ENCODE assay signal across 24 mouse cellular contexts in genomic region chr6:146156536-146156935, GRCm38 (mm10).
"Had no signal": no experiment of that assay in that cellular context is flagged by ENCODE, and none has a peak within 500 bp of the region (broad histone marks: within the 10 kb centered on the region; RNA-seq: fewer than 3 reads in every experiment).

No protein-coding gene starts in this region.

- H3K9me3 ChIP-seq: limb, embryonic 10.5 days; limb, embryonic 13.5 days; liver, embryonic 12.5 days; liver, embryonic 15.5 days; lung, embryonic 15.5 days; megakaryocyte, embryonic 14.5 days; midbrain, embryonic 10.5 days; midbrain, embryonic 15.5 days; neural tube, embryonic 12.5 days; neural tube, embryonic 15.5 days had no signal

- H3K4me3 ChIP-seq: limb, embryonic 10.5 days; limb, embryonic 13.5 days; liver, embryonic 12.5 days; liver, embryonic 15.5 days; lung, embryonic 15.5 days; megakaryocyte, embryonic 14.5 days; midbrain, embryonic 10.5 days; midbrain, embryonic 15.5 days; neural tube, embryonic 12.5 days; neural tube, embryonic 15.5 days had no signal

- H3K4me2 ChIP-seq: limb, embryonic 13.5 days; liver, embryonic 12.5 days; liver, embryonic 15.5 days; lung, embryonic 15.5 days; midbrain, embryonic 15.5 days; neural tube, embryonic 12.5 days; neural tube, embryonic 15.5 days had no signal

- H3K27me3 ChIP-seq: limb, embryonic 13.5 days; liver, embryonic 12.5 days; liver, embryonic 15.5 days; lung, embryonic 15.5 days; megakaryocyte, embryonic 14.5 days; midbrain, embryonic 15.5 days; neural tube, embryonic 12.5 days; neural tube, embryonic 15.5 days had no signal

- ATAC-seq: intestine, postnatal 0 days; liver, embryonic 12.5 days; midbrain, embryonic 15.5 days had no signal

- H3K27ac ChIP-seq: kidney, postnatal 0 days; limb, embryonic 10.5 days; limb, embryonic 13.5 days; liver, embryonic 12.5 days; liver, embryonic 15.5 days; lung, embryonic 15.5 days; midbrain, embryonic 10.5 days; midbrain, embryonic 15.5 days; neural tube, embryonic 12.5 days; neural tube, embryonic 15.5 days; stomach, postnatal 0 days had no signal

- H3K36me3 ChIP-seq: limb, embryonic 10.5 days; limb, embryonic 13.5 days; liver, embryonic 12.5 days; liver, embryonic 15.5 days; lung, embryonic 15.5 days; midbrain, embryonic 10.5 days; midbrain, embryonic 15.5 days; neural tube, embryonic 12.5 days; neural tube, embryonic 15.5 days had no signal

- H3K4me1 ChIP-seq: limb, embryonic 10.5 days; liver, embryonic 12.5 days; liver, embryonic 15.5 days; lung, embryonic 15.5 days; midbrain, embryonic 15.5 days; neural tube, embryonic 12.5 days had no signal

- H3K9ac ChIP-seq: limb, embryonic 13.5 days; liver, embryonic 12.5 days; liver, embryonic 15.5 days; lung, embryonic 15.5 days; midbrain, embryonic 15.5 days; neural tube, embryonic 12.5 days; neural tube, embryonic 15.5 days had no signal

- DNase-seq: kidney, adult 2 months; kidney, postnatal 25 days; liver; lung, adult 18-20 months; lung, postnatal 10 days; lung, postnatal 36 days; right cerebral cortex, postnatal 14 days; right cerebral cortex, postnatal 4 days; thymus, adult 2 months; thymus, postnatal 14 days; thymus, postnatal 4 days had no signal
